Mouse (Mus musculus): ENCODE results near the gene Srp68.
A peak's percentile ranks its signal among the peaks of the same experiment; 100 is the strongest.

Gene Srp68

GRCm38 (mm10) chr11:116245616-116246015 is 28.4 kb downstream of the Srp68 start:
- no peak for DNase-seq (ENCODE audit: low read depth)

GRCm38 (mm10) chr11:116244580-116244979 is 29.4 kb downstream of the Srp68 start:
- no peak for DNase-seq (ENCODE audit: low read depth)

GRCm38 (mm10) chr11:116241744-116242235 is 32.2 kb downstream of the Srp68 start:
- DNase-seq (ENCODE audit: low read depth), result no peak

GRCm38 (mm10) chr11:116239797-116240196 is 34.2 kb downstream of the Srp68 start:
- no peak for DNase-seq (ENCODE audit: low read depth)

- DNase-seq (ENCODE audit: low read depth), result peak; percentile 31
Measured at GRCm38 (mm10) chr11:116237742-116238395, 36.1 kb downstream of the Srp68 start, which contains the start of gene Evpl. Gene Evpl, minus strand, starts transcription at chr11:116238077.

- no peak for DNase-seq (ENCODE audit: low read depth)
Measured at GRCm38 (mm10) chr11:116234901-116235300, 39.1 kb downstream of the Srp68 start.

- DNase-seq (ENCODE audit: low read depth), result no peak
Measured at GRCm38 (mm10) chr11:116232427-116232826, 41.6 kb downstream of the Srp68 start.

GRCm38 (mm10) chr11:116228699-116229098 is 45.3 kb downstream of the Srp68 start:
- no peak for DNase-seq (ENCODE audit: low read depth)

- DNase-seq (ENCODE audit: low read depth), result peak; percentile 75
Measured at GRCm38 (mm10) chr11:116226414-116226813, 47.6 kb downstream of the Srp68 start.

GRCm38 (mm10) chr11:116222740-116223059 is 51.3 kb downstream of the Srp68 start:
- no peak for DNase-seq (ENCODE audit: low read depth)

- no peak for DNase-seq (ENCODE audit: low read depth)
Measured at GRCm38 (mm10) chr11:116221931-116222739, 51.9 kb downstream of the Srp68 start.

GRCm38 (mm10) chr11:116219885-116220284 is 54.1 kb downstream of the Srp68 start:
- peak; percentile 54 for DNase-seq (ENCODE audit: low read depth)

GRCm38 (mm10) chr11:116218737-116219400 is 55.1 kb downstream of the Srp68 start:
- DNase-seq (ENCODE audit: low read depth), result no peak

- DNase-seq (ENCODE audit: low read depth), result no peak
Measured at GRCm38 (mm10) chr11:116218263-116218662, 55.8 kb downstream of the Srp68 start.

GRCm38 (mm10) chr11:116216549-116216948 is 57.5 kb downstream of the Srp68 start:
- no peak for DNase-seq (ENCODE audit: low read depth)

- no peak for DNase-seq (ENCODE audit: low read depth)
Measured at GRCm38 (mm10) chr11:116215991-116216390, 58.0 kb downstream of the Srp68 start.

- DNase-seq (ENCODE audit: low read depth), result no peak
Measured at GRCm38 (mm10) chr11:116215181-116215580, 58.8 kb downstream of the Srp68 start.

GRCm38 (mm10) chr11:116213877-116214510 is 60.0 kb downstream of the Srp68 start:
- DNase-seq (ENCODE audit: low read depth), result no peak

GRCm38 (mm10) chr11:116212847-116213246 is 61.2 kb downstream of the Srp68 start:
- DNase-seq (ENCODE audit: low read depth), result no peak

- no peak for DNase-seq (ENCODE audit: low read depth)
Measured at GRCm38 (mm10) chr11:116210696-116211095, 63.3 kb downstream of the Srp68 start.

GRCm38 (mm10) chr11:116209257-116209656 is 64.8 kb downstream of the Srp68 start:
- DNase-seq (ENCODE audit: low read depth), result no peak

- DNase-seq (ENCODE audit: low read depth), result no peak
Measured at GRCm38 (mm10) chr11:116208660-116209059, 65.4 kb downstream of the Srp68 start.

Data from c-Kit-positive CD71-positive TER-119-negative erythroid progenitor cells, embryonic 14.5 days (primary cell).